Mouse (Mus musculus): ENCODE results near the gene Serpina1b. TPM values are rescaled to one million over a fixed set of nuclear protein-coding genes. Genes with fewer than 3 reads are reported as not detected.
"Not testable (repeated sequence)": the region's sequence is repeated elsewhere in the genome, so short reads cannot be mapped to it uniquely, and the experiment has no call there.

The Serpina1b gene
- polyA plus RNA-seq, 1 experiment from 2014 or later: not detected

- no peak overlapping the region for H3K4me2 ChIP-seq
- H3K27ac ChIP-seq: no peak overlapping the region
- H3K4me3 ChIP-seq: no peak overlapping the region
- no peaks in the 10 kb centered on the region for H3K9me3 ChIP-seq
- H3K4me1 ChIP-seq: no peaks in the 10 kb centered on the region
- WGBS: 70% methylated on average over 7 of the region's 7 CpGs
- no peak overlapping the region for H3K9ac ChIP-seq
- no peaks in the 10 kb centered on the region for H3K27me3 ChIP-seq (replicated peaks)
- H3K36me3 ChIP-seq (replicated peaks): no peaks in the 10 kb centered on the region
- ATAC-seq (replicated peaks): no peak
Observed at GRCm38 (mm10) chr12:103687021-103687420, 143.2 kb downstream of the Serpina1b start.

- H3K9me3 ChIP-seq: no peaks in the 10 kb centered on the region
- no peak overlapping the region for H3K9ac ChIP-seq
- WGBS: 74% methylated on average over 3 of the region's 3 CpGs
- H3K36me3 ChIP-seq (replicated peaks): no peaks in the 10 kb centered on the region
- ATAC-seq (replicated peaks): no peak
- H3K27me3 ChIP-seq (replicated peaks): no peaks in the 10 kb centered on the region
- no peak overlapping the region for H3K27ac ChIP-seq
- no peak overlapping the region for H3K4me3 ChIP-seq
- H3K4me1 ChIP-seq: no peaks in the 10 kb centered on the region
- no peak overlapping the region for H3K4me2 ChIP-seq
Observed at GRCm38 (mm10) chr12:103686050-103686449, 144.1 kb downstream of the Serpina1b start.

GRCm38 (mm10) chr12:103685386-103685785, 144.8 kb downstream of the Serpina1b start:
- Histone ChIP-seq H3K4me3 (no peak overlapping the region), H3K4me2 (no peak overlapping the region), H3K4me1 (no peaks in the 10 kb centered on the region), H3K27me3 (replicated peaks) (no peaks in the 10 kb centered on the region), H3K9ac (no peak overlapping the region), H3K9me3 (no peaks in the 10 kb centered on the region), H3K27ac (no peak overlapping the region), H3K36me3 (replicated peaks) (no peaks in the 10 kb centered on the region)
- ATAC-seq (replicated peaks): no peak
- WGBS: 86% methylated on average over 3 of the region's 3 CpGs

DNA sequence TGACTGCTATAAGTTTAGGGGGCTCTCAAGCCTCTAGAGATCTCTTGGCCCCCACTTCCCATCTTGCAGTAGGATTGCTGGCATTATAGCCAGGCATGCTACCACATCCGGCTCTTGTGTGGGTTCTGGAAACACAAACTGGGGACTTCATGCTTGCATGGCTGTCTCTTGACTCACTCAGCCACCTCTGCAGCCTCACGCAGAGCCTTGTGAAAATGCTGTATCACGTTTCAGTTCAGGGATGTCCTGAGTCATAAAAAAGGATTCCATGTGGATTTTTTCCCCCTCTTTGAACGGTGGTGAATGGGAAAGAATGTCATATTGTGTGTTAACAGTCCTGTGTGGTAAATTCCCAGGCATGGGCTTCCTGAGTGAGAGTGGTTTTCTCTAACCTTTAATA, 146.4 kb downstream of the Serpina1b start:
- Histone ChIP-seq H3K4me2 (no peak overlapping the region), H3K27me3 (replicated peaks) (no peaks in the 10 kb centered on the region), H3K4me1 (no peaks in the 10 kb centered on the region), H3K9ac (no peak overlapping the region), H3K27ac (no peak overlapping the region), H3K9me3 (no peaks in the 10 kb centered on the region), H3K36me3 (replicated peaks) (no peaks in the 10 kb centered on the region), H3K4me3 (no peak overlapping the region)
- WGBS: 75% methylated on average over 4 of the region's 4 CpGs
- no peak for ATAC-seq (replicated peaks)

- 87% methylated on average over 2 of the region's 2 CpGs for WGBS
- no peak overlapping the region for H3K4me2 ChIP-seq
- H3K27me3 ChIP-seq (replicated peaks): no peaks in the 10 kb centered on the region
- H3K4me1 ChIP-seq: no peaks in the 10 kb centered on the region
- H3K4me3 ChIP-seq: no peak overlapping the region
- H3K9me3 ChIP-seq: no peaks in the 10 kb centered on the region
- no peak overlapping the region for H3K27ac ChIP-seq
- no peaks in the 10 kb centered on the region for H3K36me3 ChIP-seq (replicated peaks)
- no peak overlapping the region for H3K9ac ChIP-seq
- ATAC-seq (replicated peaks): no peak
Observed at GRCm38 (mm10) chr12:103681739-103682138, 148.4 kb downstream of the Serpina1b start.

- no peak overlapping the region for H3K4me3 ChIP-seq
- no peak overlapping the region for H3K27ac ChIP-seq
- no peak for ATAC-seq (replicated peaks)
- no peak overlapping the region for H3K9ac ChIP-seq
- H3K27me3 ChIP-seq (replicated peaks): no peaks in the 10 kb centered on the region
- WGBS: 82% methylated on average over 2 of the region's 2 CpGs
- H3K4me2 ChIP-seq: no peak overlapping the region
- H3K36me3 ChIP-seq (replicated peaks): no peaks in the 10 kb centered on the region
- H3K9me3 ChIP-seq: no peaks in the 10 kb centered on the region
- no peaks in the 10 kb centered on the region for H3K4me1 ChIP-seq
Observed at GRCm38 (mm10) chr12:103681169-103681568, 149.0 kb downstream of the Serpina1b start.

GRCm38 (mm10) chr12:103679853-103680252, 150.3 kb downstream of the Serpina1b start:
- WGBS: 91% methylated on average over 1 of the region's 1 CpGs
- H3K27ac ChIP-seq; H3K4me1 ChIP-seq; H3K36me3 ChIP-seq (replicated peaks); ATAC-seq (replicated peaks); H3K4me3 ChIP-seq; H3K4me2 ChIP-seq; H3K27me3 ChIP-seq (replicated peaks); H3K9ac ChIP-seq; H3K9me3 ChIP-seq: not testable (repeated sequence)

Other genes with a start within 250 kb of the Serpina1b start
- 0.04 and 0.09 TPM in 2 replicates for gene Serpina10, start 198.9 kb downstream of the Serpina1b start, polyA plus RNA-seq (2015; fragmentation: Nextera tagmentation; extraction: Ambion mirVana)
- 1.2 TPM in 1 of 2 replicates, not detected in the other for gene Serpina6, start 173.2 kb downstream of the Serpina1b start, polyA plus RNA-seq (2015; fragmentation: Nextera tagmentation; extraction: Ambion mirVana)
- gene Serpina16, start 154.2 kb downstream of the Serpina1b start, polyA plus RNA-seq (2015; fragmentation: Nextera tagmentation; extraction: Ambion mirVana): not detected in 2 replicates
- not detected in 2 replicates for gene Serpina1f, start 134.8 kb downstream of the Serpina1b start, polyA plus RNA-seq (2015; fragmentation: Nextera tagmentation; extraction: Ambion mirVana)
- gene Serpina1d, start 56.8 kb downstream of the Serpina1b start, polyA plus RNA-seq (2015; fragmentation: Nextera tagmentation; extraction: Ambion mirVana): 0.22 TPM in 1 of 2 replicates, not detected in the other
- gene Serpina1a, start 33.2 kb upstream of the Serpina1b start, polyA plus RNA-seq (2015; fragmentation: Nextera tagmentation; extraction: Ambion mirVana): 2.2 TPM in 1 of 2 replicates, not detected in the other
- gene Serpina1c, start 74.5 kb upstream of the Serpina1b start, polyA plus RNA-seq (2015; fragmentation: Nextera tagmentation; extraction: Ambion mirVana): 1.2 TPM in 1 of 2 replicates, not detected in the other
- gene Serpina1e, start 128.6 kb upstream of the Serpina1b start, polyA plus RNA-seq (2015; fragmentation: Nextera tagmentation; extraction: Ambion mirVana): 0.97 TPM in 1 of 2 replicates, not detected in the other
- not detected in 2 replicates for gene Serpina11, start 159.6 kb upstream of the Serpina1b start, polyA plus RNA-seq (2015; fragmentation: Nextera tagmentation; extraction: Ambion mirVana)
- gene Serpina9, start 183.4 kb upstream of the Serpina1b start, polyA plus RNA-seq (2015; fragmentation: Nextera tagmentation; extraction: Ambion mirVana): 0.05 TPM in 1 of 2 replicates, not detected in the other
- gene Serpina12, start 214.1 kb upstream of the Serpina1b start, polyA plus RNA-seq (2015; fragmentation: Nextera tagmentation; extraction: Ambion mirVana): not detected in 2 replicates